Mouse (Mus musculus): ENCODE measurements around the gene Rere. TPM values are rescaled to one million over a fixed set of nuclear protein-coding genes. Genes with fewer than 3 reads are reported as not detected.

Gene Rere
- polyA plus RNA-seq, 1 experiment from 2014 or later = 29.5 TPM

GRCm38 (mm10) chr4:150456886-150457285 is 175.4 kb downstream of the Rere start:
- no peaks in the 10 kb centered on the region for H3K9me3 ChIP-seq (replicated peaks)
- no peaks in the 10 kb centered on the region for H3K27me3 ChIP-seq (replicated peaks)
- no peak overlapping the region for H3K4me2 ChIP-seq
- WGBS = 72% methylated on average over 2 of the region's 2 CpGs
- H3K9ac ChIP-seq = no peak overlapping the region; the same call in 1 of the 2 replicates
- H3K27ac ChIP-seq (ENCODE audit: poor library complexity, severe bottlenecking) = no peak overlapping the region
- ATAC-seq (ENCODE audit: insufficient number of reproducible peaks, low FRiP score) = no peak
- peaks cover 83% of the 10 kb centered on the region for H3K4me1 ChIP-seq (replicated peaks)
- H3K4me3 ChIP-seq = no peak overlapping the region
- H3K36me3 ChIP-seq = no peaks in the 10 kb centered on the region

GRCm38 (mm10) chr4:150457353-150457752 is 175.9 kb downstream of the Rere start:
- Histone ChIP-seq H3K36me3 (no peaks in the 10 kb centered on the region), H3K27me3 (replicated peaks) (no peaks in the 10 kb centered on the region), H3K27ac (ENCODE audit: poor library complexity, severe bottlenecking) (no peak overlapping the region; the same call in 1 of the 2 replicates), H3K9ac (no peak overlapping the region; the same call in 1 of the 2 replicates), H3K9me3 (replicated peaks) (no peaks in the 10 kb centered on the region), H3K4me2 (no peak overlapping the region), H3K4me3 (no peak overlapping the region), H3K4me1 (replicated peaks) (peaks cover 81% of the 10 kb centered on the region)
- WGBS = 51% methylated on average over 4 of the region's 4 CpGs
- no peak for ATAC-seq (ENCODE audit: insufficient number of reproducible peaks, low FRiP score)

GRCm38 (mm10) chr4:150457771-150458170 is 176.3 kb downstream of the Rere start:
- ATAC-seq (ENCODE audit: insufficient number of reproducible peaks, low FRiP score) = no peak
- Histone ChIP-seq H3K4me1 (replicated peaks) (peaks cover 83% of the 10 kb centered on the region), H3K9ac (0 out of 2 replicates have a peak overlapping the region, but pooled peaks have one; percentile 18), H3K27ac (ENCODE audit: poor library complexity, severe bottlenecking) (no peak overlapping the region; the same call in 1 of the 2 replicates), H3K36me3 (no peaks in the 10 kb centered on the region), H3K27me3 (replicated peaks) (no peaks in the 10 kb centered on the region), H3K9me3 (replicated peaks) (no peaks in the 10 kb centered on the region), H3K4me2 (no peak overlapping the region), H3K4me3 (no peak overlapping the region)
- WGBS = 43% methylated on average over 7 of the region's 7 CpGs

- Histone ChIP-seq H3K4me1 (replicated peaks) (peaks cover 79% of the 10 kb centered on the region), H3K27ac (ENCODE audit: poor library complexity, severe bottlenecking) (no peak overlapping the region)
Observed at GRCm38 (mm10) chr4:150459022-150459794, 177.8 kb downstream of the Rere start.

GRCm38 (mm10) chr4:150460451-150460850 is 179.0 kb downstream of the Rere start:
- no peaks in the 10 kb centered on the region for H3K36me3 ChIP-seq
- H3K4me3 ChIP-seq = no peak overlapping the region
- no peaks in the 10 kb centered on the region for H3K27me3 ChIP-seq (replicated peaks)
- no peak overlapping the region for H3K4me2 ChIP-seq
- H3K4me1 ChIP-seq (replicated peaks) = peaks cover 78% of the 10 kb centered on the region
- no peaks in the 10 kb centered on the region for H3K9me3 ChIP-seq (replicated peaks)
- no peak overlapping the region for H3K9ac ChIP-seq
- 65% methylated on average over 5 of the region's 5 CpGs for WGBS
- ATAC-seq (ENCODE audit: insufficient number of reproducible peaks, low FRiP score) = no peak
- H3K27ac ChIP-seq (ENCODE audit: poor library complexity, severe bottlenecking) = peak overlapping the region; percentile 67; the same call in 1 of the 2 replicates

More at GRCm38 (mm10) chr4:150459022-150459794, 177.8 kb downstream of the Rere start:
- H3K9me3 ChIP-seq (replicated peaks) = no peaks in the 10 kb centered on the region
- no peak for ATAC-seq (ENCODE audit: insufficient number of reproducible peaks, low FRiP score)
- no peak overlapping the region for H3K9ac ChIP-seq
- no peaks in the 10 kb centered on the region for H3K27me3 ChIP-seq (replicated peaks)
- no peaks in the 10 kb centered on the region for H3K36me3 ChIP-seq
- WGBS = 36% methylated on average over 6 of the region's 6 CpGs
- no peak overlapping the region for H3K4me3 ChIP-seq
- H3K4me2 ChIP-seq = no peak overlapping the region

- H3K36me3 ChIP-seq = no peaks in the 10 kb centered on the region
- no peaks in the 10 kb centered on the region for H3K27me3 ChIP-seq (replicated peaks)
- no peak overlapping the region for H3K4me3 ChIP-seq
- H3K9me3 ChIP-seq (replicated peaks) = no peaks in the 10 kb centered on the region
- 36% methylated on average over 5 of the region's 5 CpGs for WGBS
- no peak overlapping the region for H3K9ac ChIP-seq
- peaks cover 80% of the 10 kb centered on the region for H3K4me1 ChIP-seq (replicated peaks)
- H3K27ac ChIP-seq (ENCODE audit: poor library complexity, severe bottlenecking) = peak overlapping the region; percentile 67
- H3K4me2 ChIP-seq = no peak overlapping the region
- ATAC-seq (ENCODE audit: insufficient number of reproducible peaks, low FRiP score) = no peak
Observed at GRCm38 (mm10) chr4:150461011-150461410, 179.6 kb downstream of the Rere start.

GRCm38 (mm10) chr4:150461427-150462189 is 180.2 kb downstream of the Rere start:
- no peaks in the 10 kb centered on the region for H3K27me3 ChIP-seq (replicated peaks)
- ATAC-seq (ENCODE audit: insufficient number of reproducible peaks, low FRiP score) = 0 out of 2 replicates have a peak, but pooled peaks have one; percentile 16
- no peaks in the 10 kb centered on the region for H3K36me3 ChIP-seq
- H3K4me3 ChIP-seq = no peak overlapping the region
- peaks cover 77% of the 10 kb centered on the region for H3K4me1 ChIP-seq (replicated peaks)
- H3K27ac ChIP-seq (ENCODE audit: poor library complexity, severe bottlenecking) = peak overlapping the region; percentile 67
- no peak overlapping the region for H3K4me2 ChIP-seq
- 28% methylated on average over 6 of the region's 6 CpGs for WGBS
- H3K9me3 ChIP-seq (replicated peaks) = no peaks in the 10 kb centered on the region
- H3K9ac ChIP-seq = no peak overlapping the region

GRCm38 (mm10) chr4:150462367-150462766 is 180.9 kb downstream of the Rere start:
- Histone ChIP-seq H3K27me3 (replicated peaks) (no peaks in the 10 kb centered on the region), H3K4me1 (replicated peaks) (peaks cover 69% of the 10 kb centered on the region), H3K9me3 (replicated peaks) (no peaks in the 10 kb centered on the region), H3K36me3 (no peaks in the 10 kb centered on the region), H3K4me3 (no peak overlapping the region), H3K9ac (no peak overlapping the region), H3K4me2 (no peak overlapping the region), H3K27ac (ENCODE audit: poor library complexity, severe bottlenecking) (peak overlapping the region; percentile 10)
- ATAC-seq (ENCODE audit: insufficient number of reproducible peaks, low FRiP score) = no peak
- WGBS = 54% methylated on average over 4 of the region's 4 CpGs

GRCm38 (mm10) chr4:150465759-150466158 is 184.3 kb downstream of the Rere start:
- 47% methylated on average over 4 of the region's 4 CpGs for WGBS
- H3K4me3 ChIP-seq = no peak overlapping the region
- H3K4me1 ChIP-seq (replicated peaks) = peaks cover 52% of the 10 kb centered on the region
- no peak overlapping the region for H3K4me2 ChIP-seq
- H3K9me3 ChIP-seq (replicated peaks) = no peaks in the 10 kb centered on the region
- H3K27me3 ChIP-seq (replicated peaks) = no peaks in the 10 kb centered on the region
- H3K27ac ChIP-seq (ENCODE audit: poor library complexity, severe bottlenecking) = 0 out of 2 replicates have a peak overlapping the region, but pooled peaks have one; percentile 13
- H3K9ac ChIP-seq = no peak overlapping the region
- no peaks in the 10 kb centered on the region for H3K36me3 ChIP-seq
- ATAC-seq (ENCODE audit: insufficient number of reproducible peaks, low FRiP score) = no peak

GRCm38 (mm10) chr4:150469274-150469673 is 187.8 kb downstream of the Rere start:
- H3K36me3 ChIP-seq = no peaks in the 10 kb centered on the region
- H3K27ac ChIP-seq (ENCODE audit: poor library complexity, severe bottlenecking) = peak overlapping the region; percentile 61
- 50% methylated on average over 10 of the region's 10 CpGs for WGBS
- no peak overlapping the region for H3K9ac ChIP-seq
- H3K9me3 ChIP-seq (replicated peaks) = no peaks in the 10 kb centered on the region
- peak; percentile 16; the same call in 1 of the 2 replicates for ATAC-seq (ENCODE audit: insufficient number of reproducible peaks, low FRiP score)
- peak overlapping the region; percentile 27; the same call in 1 of the 2 replicates for H3K4me2 ChIP-seq
- H3K27me3 ChIP-seq (replicated peaks) = no peaks in the 10 kb centered on the region
- H3K4me3 ChIP-seq = no peak overlapping the region
- H3K4me1 ChIP-seq (replicated peaks) = peaks cover 47% of the 10 kb centered on the region

- WGBS = 82% methylated on average over 4 of the region's 4 CpGs
- Histone ChIP-seq H3K27ac (ENCODE audit: poor library complexity, severe bottlenecking) (no peak overlapping the region), H3K36me3 (no peaks in the 10 kb centered on the region), H3K4me2 (no peak overlapping the region), H3K4me3 (no peak overlapping the region), H3K27me3 (replicated peaks) (no peaks in the 10 kb centered on the region), H3K4me1 (replicated peaks) (peaks cover 47% of the 10 kb centered on the region), H3K9me3 (replicated peaks) (no peaks in the 10 kb centered on the region), H3K9ac (no peak overlapping the region)
- ATAC-seq (ENCODE audit: insufficient number of reproducible peaks, low FRiP score) = no peak
Observed at GRCm38 (mm10) chr4:150470674-150471328, 189.4 kb downstream of the Rere start.
